Mouse (Mus musculus) embryonic facial prominence, embryonic 15.5 days (tissue): ENCODE data around the gene Ccne1. TPM values are rescaled to one million over a fixed set of nuclear protein-coding genes. Genes with fewer than 3 reads are reported as not detected.

Experiments used
- ATAC-seq: fragments of 200-750 bp; cut with Nextera tagmentation; 2 replicates; pipeline ENCODE4 v1.8.0; 2017; ENCODE audit warnings: low read depth, moderate TSS enrichment; ENCODE audit not compliant: insufficient number of reproducible peaks, low FRiP score, low TSS enrichment
- H3K27ac ChIP-seq: fragments of 300-500 bp; sonication (generic); replicated peaks from 2 replicates; pipeline ENCODE4 v1.5.1; 2015; ENCODE audit warnings: mild to moderate bottlenecking, inconsistent platforms
- H3K27me3 ChIP-seq: fragments of 300-500 bp; sonication (generic); 2 replicates; pipeline ENCODE4 v1.6.1; 2015; ENCODE audit warnings: inconsistent platforms
- H3K36me3 ChIP-seq: fragments of 300-500 bp; sonication (generic); 2 replicates; pipeline ENCODE4 v1.6.1; 2015; ENCODE audit warnings: mild to moderate bottlenecking, inconsistent platforms
- H3K4me1 ChIP-seq: fragments of 300-500 bp; sonication (generic); 2 replicates; pipeline ENCODE4 v1.6.1; 2015; ENCODE audit warnings: inconsistent platforms
- H3K4me2 ChIP-seq: fragments of 300-500 bp; sonication (generic); replicated peaks from 2 replicates; pipeline ENCODE4 v1.6.1; 2015; ENCODE audit warnings: mild to moderate bottlenecking, inconsistent platforms
- H3K4me3 ChIP-seq: fragments of 300-500 bp; sonication (generic); replicated peaks from 2 replicates; pipeline ENCODE4 v1.5.1; 2015; ENCODE audit warnings: mild to moderate bottlenecking, inconsistent platforms
- H3K9ac ChIP-seq: fragments of 300-500 bp; sonication (generic); 2 replicates; pipeline ENCODE4 v1.6.1; 2015; ENCODE audit warnings: inconsistent platforms
- H3K9me3 ChIP-seq: fragments of 300-500 bp; sonication (generic); replicated peaks from 2 replicates; pipeline ENCODE4 v1.6.1; 2016; ENCODE audit warnings: inconsistent platforms
- WGBS: fragments of 180-500 bp; shearing (Covaris S2); methylation state at CpG from one replicate; pipeline ENCODE4 v1.1.7; 2015; 5-methylcytosine and 5-hydroxymethylcytosine counted together
- polyA plus RNA-seq: library from polyadenylated mRNA; unstranded; fragments of >200 nt; fragmentation: Nextera tagmentation; extraction: Ambion mirVana; gene quantifications from 2 replicates; pipeline ENCODE4 v1.2.1, GENCODE M21; 2015

Ccne1 gene
- polyA plus RNA-seq, 1 experiment from 2014 or later, result 62.3 TPM

DNA sequence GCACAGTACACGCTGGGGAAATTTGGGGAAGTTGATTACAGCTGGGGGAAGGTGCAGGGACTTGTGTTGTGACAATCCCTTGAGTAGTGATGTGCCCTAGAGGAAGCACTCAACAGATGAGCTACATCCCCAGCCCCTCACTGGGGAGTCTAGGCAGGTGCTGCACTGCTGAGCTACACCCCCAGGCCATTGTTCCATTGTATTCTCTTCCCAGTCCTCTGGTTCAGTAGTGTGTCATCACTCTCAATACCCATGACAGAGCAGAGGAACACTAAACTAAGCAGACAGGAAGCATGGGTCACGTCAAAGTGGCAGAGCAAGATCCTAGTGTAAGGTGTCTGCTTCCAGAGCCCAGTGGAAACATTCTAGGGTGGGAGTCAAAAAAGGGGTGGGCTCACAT lies 14.2 kb downstream of the Ccne1 start:
- Histone ChIP-seq H3K4me1 (no peaks in the 10 kb centered on the region), H3K36me3 (peaks cover 8% of the 10 kb centered on the region), H3K9ac (no peak overlapping the region), H3K9me3 (no peaks in the 10 kb centered on the region), H3K4me3 (no peak overlapping the region), H3K4me2 (no peak overlapping the region), H3K27ac (no peak overlapping the region), H3K27me3 (no peaks in the 10 kb centered on the region)
- WGBS, result 33% methylated on average over 2 of the region's 2 CpGs
- 0 out of 2 replicates have a peak, but pooled peaks have one; percentile 35 for ATAC-seq

GRCm38 (mm10) chr7:38089930-38090675 lies 17.2 kb downstream of the Ccne1 start:
- Histone ChIP-seq H3K4me3 (no peak overlapping the region), H3K27me3 (no peaks in the 10 kb centered on the region), H3K4me2 (no peak overlapping the region), H3K27ac (no peak overlapping the region), H3K36me3 (no peaks in the 10 kb centered on the region), H3K4me1 (peaks cover 16% of the 10 kb centered on the region), H3K9ac (no peak overlapping the region), H3K9me3 (no peaks in the 10 kb centered on the region)
- WGBS, result 71% methylated on average over 7 of the region's 7 CpGs
- ATAC-seq, result no peak

DNA sequence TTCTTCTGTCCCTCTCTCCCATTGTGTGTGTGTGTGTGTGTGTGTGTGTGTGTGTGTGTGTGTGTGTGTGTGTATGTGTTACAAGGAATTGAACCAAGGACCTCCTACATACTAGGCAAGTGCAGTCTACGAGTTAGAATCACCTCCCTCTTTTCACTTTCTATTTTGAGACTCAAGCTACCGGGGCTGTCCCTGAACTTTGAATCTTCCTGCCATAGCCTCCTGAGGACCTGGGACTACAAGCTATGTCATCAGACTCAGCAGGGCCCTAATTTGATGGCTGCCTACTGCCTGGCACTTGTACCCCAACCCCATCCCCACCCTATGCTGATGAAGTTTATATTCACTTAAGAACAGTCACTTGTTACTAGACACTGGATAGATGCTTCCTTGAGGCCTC lies 18.9 kb downstream of the Ccne1 start:
- Histone ChIP-seq H3K27me3 (no peaks in the 10 kb centered on the region), H3K9me3 (no peaks in the 10 kb centered on the region)
- WGBS, result 66% methylated on average over 2 of the region's 2 CpGs

GRCm38 (mm10) chr7:38087856-38088255 lies 19.5 kb downstream of the Ccne1 start:
- Histone ChIP-seq H3K4me2 (no peak overlapping the region), H3K4me1 (peaks cover 24% of the 10 kb centered on the region), H3K9me3 (no peaks in the 10 kb centered on the region), H3K27ac (no peak overlapping the region), H3K9ac (no peak overlapping the region), H3K4me3 (no peak overlapping the region), H3K36me3 (no peaks in the 10 kb centered on the region), H3K27me3 (no peaks in the 10 kb centered on the region)
- no peak for ATAC-seq
- 71% methylated on average over 8 of the region's 8 CpGs for WGBS

More for the DNA sequence above, 18.9 kb downstream of the Ccne1 start:
- no peak for ATAC-seq
- Histone ChIP-seq H3K4me2 (no peak overlapping the region), H3K9ac (no peak overlapping the region), H3K4me1 (peaks cover 24% of the 10 kb centered on the region), H3K27ac (no peak overlapping the region), H3K36me3 (no peaks in the 10 kb centered on the region), H3K4me3 (no peak overlapping the region)

GRCm38 (mm10) chr7:38086401-38086800 lies 20.9 kb downstream of the Ccne1 start:
- Histone ChIP-seq H3K27ac (peak overlapping the region; percentile 75; the same call in 1 of the 2 replicates), H3K4me3 (no peak overlapping the region), H3K4me2 (peak overlapping the region; percentile 90), H3K36me3 (no peaks in the 10 kb centered on the region), H3K27me3 (no peaks in the 10 kb centered on the region), H3K4me1 (peaks cover 24% of the 10 kb centered on the region), H3K9ac (no peak overlapping the region), H3K9me3 (no peaks in the 10 kb centered on the region)
- ATAC-seq, result no peak
- WGBS, result 36% methylated on average over 8 of the region's 8 CpGs

DNA sequence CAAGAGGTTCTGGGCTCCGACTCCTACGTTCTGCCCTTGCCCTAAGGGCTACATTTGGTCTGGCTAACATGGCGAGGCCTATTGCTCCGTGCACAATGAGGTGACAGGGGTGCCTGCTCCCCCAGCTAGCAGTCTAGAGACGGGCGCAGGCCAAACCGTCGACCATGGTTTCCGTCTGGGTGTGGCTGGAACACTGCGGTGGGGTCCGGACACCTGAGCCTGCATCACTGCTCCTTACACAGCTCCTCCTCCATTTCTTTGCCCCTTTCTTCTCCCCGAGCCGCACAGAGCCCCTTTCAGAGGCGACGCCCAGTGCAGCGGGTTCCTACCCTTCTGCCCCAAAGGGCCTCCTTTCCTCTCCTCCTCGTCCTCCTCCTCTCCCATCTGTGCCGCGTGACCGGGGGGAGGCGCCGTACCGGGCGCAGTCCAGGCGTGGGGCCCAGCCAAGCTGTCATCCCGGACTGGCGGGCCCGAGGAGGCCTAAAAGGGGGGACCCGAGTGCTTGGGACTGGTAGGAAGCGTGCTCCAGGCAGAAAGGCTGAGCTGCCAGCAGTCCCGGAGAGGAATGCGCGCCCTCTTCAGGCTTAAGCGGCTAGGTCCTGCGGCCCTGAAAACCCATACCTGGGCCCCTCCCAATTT lies 21.6 kb downstream of the Ccne1 start:
- peak overlapping the region; percentile 90 for H3K4me2 ChIP-seq
- peaks cover 24% of the 10 kb centered on the region for H3K4me1 ChIP-seq
- no peaks in the 10 kb centered on the region for H3K36me3 ChIP-seq
- H3K9ac ChIP-seq, result no peak overlapping the region
- H3K4me3 ChIP-seq, result peak overlapping the region; percentile 52
- no peaks in the 10 kb centered on the region for H3K27me3 ChIP-seq
- H3K27ac ChIP-seq, result peak overlapping the region; percentile 75
- ATAC-seq, result peak; percentile 13; the same call in 1 of the 2 replicates
- H3K9me3 ChIP-seq, result no peaks in the 10 kb centered on the region
- WGBS, result under 1% methylated on average over 35 of the region's 35 CpGs

- ATAC-seq, result peak; percentile 98
- Histone ChIP-seq H3K9ac (no peak overlapping the region; the same call in 1 of the 2 replicates), H3K27me3 (no peaks in the 10 kb centered on the region), H3K4me2 (peak overlapping the region; percentile 90), H3K36me3 (no peaks in the 10 kb centered on the region), H3K4me3 (peak overlapping the region; percentile 52), H3K9me3 (no peaks in the 10 kb centered on the region), H3K4me1 (peaks cover 24% of the 10 kb centered on the region), H3K27ac (peak overlapping the region; percentile 75)
- under 1% methylated on average over 65 of the region's 65 CpGs for WGBS
These were observed 22.4 kb downstream of the Ccne1 start for GRCm38 (mm10) chr7:38084778-38085572.

DNA sequence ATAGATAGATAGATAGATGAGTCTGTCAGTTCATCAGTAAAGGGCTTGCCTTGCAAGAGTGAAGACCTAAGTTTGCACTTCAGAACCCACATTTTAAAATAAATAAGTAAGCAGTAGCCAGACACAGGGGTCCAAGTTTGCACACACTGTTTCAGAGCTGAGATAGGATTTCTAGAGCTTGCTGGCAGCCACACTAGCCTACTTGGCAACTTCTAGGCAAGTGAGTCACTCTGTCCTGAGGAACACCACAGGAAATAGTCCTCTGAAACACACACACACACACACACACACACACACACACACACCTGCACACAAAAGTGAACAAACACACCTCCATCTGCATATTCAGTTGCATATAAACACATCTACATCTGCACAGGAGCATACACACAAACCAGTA lies 24.4 kb downstream of the Ccne1 start:
- H3K4me1 ChIP-seq, result peaks cover 24% of the 10 kb centered on the region
- ATAC-seq, result no peak
- H3K4me3 ChIP-seq, result no peak overlapping the region
- H3K36me3 ChIP-seq, result no peaks in the 10 kb centered on the region
- no peak overlapping the region for H3K4me2 ChIP-seq
- H3K9me3 ChIP-seq, result no peaks in the 10 kb centered on the region
- no peaks in the 10 kb centered on the region for H3K27me3 ChIP-seq
- no peak overlapping the region for H3K9ac ChIP-seq
- no peak overlapping the region for H3K27ac ChIP-seq

- H3K4me3 ChIP-seq, result no peak overlapping the region
- 60% methylated on average over 7 of the region's 7 CpGs for WGBS
- ATAC-seq, result no peak
- peaks cover 8% of the 10 kb centered on the region; the same call in 1 of the 2 replicates for H3K4me1 ChIP-seq
- no peak overlapping the region for H3K4me2 ChIP-seq
- no peak overlapping the region for H3K9ac ChIP-seq
- no peaks in the 10 kb centered on the region for H3K9me3 ChIP-seq
- H3K27ac ChIP-seq, result no peak overlapping the region
- H3K36me3 ChIP-seq, result no peaks in the 10 kb centered on the region
- H3K27me3 ChIP-seq, result 0 out of 2 replicates have a peak, but pooled peaks cover 11% of the 10 kb centered on the region
These were observed 30.1 kb downstream of the Ccne1 start for GRCm38 (mm10) chr7:38077189-38077588.

DNA sequence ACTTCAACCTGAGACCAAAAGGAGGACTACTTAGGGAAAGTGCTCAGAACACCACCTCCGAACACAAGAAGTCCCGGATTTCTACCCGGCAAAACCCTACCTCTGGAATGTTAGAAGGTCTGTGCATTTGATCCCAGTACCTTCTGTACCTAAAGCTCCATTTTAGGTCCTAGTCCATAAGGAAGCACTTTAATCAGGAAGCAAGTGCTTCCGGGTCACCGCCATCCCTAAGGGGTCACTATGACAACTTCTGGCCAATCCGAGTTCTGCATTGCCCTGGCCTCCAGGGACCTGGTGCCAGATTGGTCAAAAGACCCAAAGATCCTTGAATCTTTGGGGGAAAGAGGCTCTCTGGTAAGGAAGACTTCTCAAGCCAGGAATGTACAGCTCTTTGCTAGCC lies 31.8 kb downstream of the Ccne1 start:
- H3K27ac ChIP-seq, result no peak overlapping the region
- H3K9me3 ChIP-seq, result no peaks in the 10 kb centered on the region
- no peak overlapping the region for H3K4me2 ChIP-seq
- H3K4me3 ChIP-seq, result no peak overlapping the region
- 0 out of 2 replicates have a peak, but pooled peaks cover 11% of the 10 kb centered on the region for H3K27me3 ChIP-seq
- peaks cover 8% of the 10 kb centered on the region; the same call in 1 of the 2 replicates for H3K4me1 ChIP-seq
- WGBS, result 54% methylated on average over 6 of the region's 6 CpGs
- no peaks in the 10 kb centered on the region for H3K36me3 ChIP-seq
- no peak for ATAC-seq
- no peak overlapping the region for H3K9ac ChIP-seq

DNA sequence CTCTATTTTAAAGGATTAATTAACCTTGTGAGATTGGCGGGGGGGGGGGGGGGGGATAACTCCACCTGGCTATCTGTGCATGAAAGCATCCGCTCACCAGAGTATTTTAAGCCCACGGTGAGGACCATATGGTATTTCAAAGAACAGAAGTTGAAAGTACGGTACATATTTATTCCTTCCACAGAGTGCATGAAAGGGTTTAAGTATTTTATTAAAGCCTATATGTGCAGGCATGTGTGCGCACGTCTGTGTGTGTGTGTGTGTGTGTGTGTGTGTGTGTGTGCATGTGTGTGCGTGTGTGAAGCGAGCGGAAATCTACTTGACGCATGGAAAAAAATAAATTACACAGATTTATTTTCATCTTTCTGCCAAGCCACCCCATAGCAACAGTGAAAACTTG lies 32.4 kb downstream of the Ccne1 start:
- H3K4me1 ChIP-seq, result peaks cover 8% of the 10 kb centered on the region; the same call in 1 of the 2 replicates
- H3K36me3 ChIP-seq, result no peaks in the 10 kb centered on the region
- no peak overlapping the region for H3K9ac ChIP-seq
- 31% methylated on average over 10 of the region's 10 CpGs for WGBS
- 0 out of 2 replicates have a peak, but pooled peaks cover 11% of the 10 kb centered on the region for H3K27me3 ChIP-seq
- H3K9me3 ChIP-seq, result no peaks in the 10 kb centered on the region
- H3K4me3 ChIP-seq, result no peak overlapping the region
- ATAC-seq, result no peak
- no peak overlapping the region for H3K27ac ChIP-seq
- no peak overlapping the region for H3K4me2 ChIP-seq
